Mouse (Mus musculus) kidney, postnatal 25 days (tissue): ENCODE measurements at regions not wholly inside any gene's neighbourhood (a gene's known extent, or its start where the extent isn't known, plus 50 kb on each side); places are given as distances from the start of the nearest gene placed in this dataset.

Experiments
- DNase-seq, 2 experiments: peaks; one replicate each; pipeline ENCODE4 v3.0.0; 2021; ENCODE audit warnings: mixed read lengths in 2 of 2

GRCm38 (mm10) chr6:50713297-50713696, 59.1 kb upstream of the Npvf start:
- no peak for DNase-seq

- DNase-seq, result no peak
Observed at GRCm38 (mm10) chr6:50718631-50719030, 64.4 kb upstream of the Npvf start.

GRCm38 (mm10) chr6:50720346-50720745, 66.1 kb upstream of the Npvf start:
- no peak for DNase-seq

GRCm38 (mm10) chr6:50725640-50726039, 71.4 kb upstream of the Npvf start:
- DNase-seq, result no peak

GRCm38 (mm10) chr6:50726166-50726591, 71.9 kb upstream of the Npvf start:
- no peak for DNase-seq

- DNase-seq, result no peak
Observed at GRCm38 (mm10) chr6:50730744-50731718, 76.8 kb upstream of the Npvf start.

- DNase-seq, result no peak
Observed at GRCm38 (mm10) chr6:50734701-50735100, 80.5 kb upstream of the Npvf start.

- DNase-seq, result no peak
Observed at GRCm38 (mm10) chr6:50735825-50736224, 81.6 kb upstream of the Npvf start.

- DNase-seq, result no peak
Observed at GRCm38 (mm10) chr6:50742009-50742408, 87.8 kb upstream of the Npvf start.

GRCm38 (mm10) chr6:50744462-50745166, 90.4 kb upstream of the Npvf start:
- DNase-seq, result no peak

- DNase-seq, result no peak
Observed at GRCm38 (mm10) chr6:50753151-50753550, 98.9 kb upstream of the Npvf start.

GRCm38 (mm10) chr6:50754786-50755185, 100.5 kb upstream of the Npvf start:
- DNase-seq, result no peak

- no peak for DNase-seq
Observed at GRCm38 (mm10) chr6:50760367-50760766, 106.1 kb upstream of the Npvf start.

GRCm38 (mm10) chr6:50763121-50763520, 108.9 kb upstream of the Npvf start:
- DNase-seq, result peak; percentile 49 to 58

- DNase-seq, result no peak
Observed at GRCm38 (mm10) chr6:50766442-50766915, 112.2 kb upstream of the Npvf start.

GRCm38 (mm10) chr6:50767126-50767525, 112.9 kb upstream of the Npvf start:
- DNase-seq, result no peak

GRCm38 (mm10) chr6:50767827-50768226, 113.6 kb upstream of the Npvf start:
- no peak for DNase-seq

- no peak for DNase-seq
Observed at GRCm38 (mm10) chr6:50769101-50769500, 114.9 kb upstream of the Npvf start.

- no peak for DNase-seq
Observed at GRCm38 (mm10) chr6:50770481-50770880, 116.2 kb upstream of the Npvf start.

- DNase-seq, result no peak
Observed at GRCm38 (mm10) chr6:50775637-50776036, 121.4 kb upstream of the Npvf start.

- no peak for DNase-seq
Observed at GRCm38 (mm10) chr6:50776236-50776832, 122.1 kb upstream of the Npvf start.

- DNase-seq, result no peak
Observed at GRCm38 (mm10) chr6:50776931-50777495, 122.8 kb upstream of the Npvf start.

- DNase-seq, result no peak
Observed at GRCm38 (mm10) chr6:50777827-50778226, 123.6 kb upstream of the Npvf start.
